Mouse (Mus musculus): ENCODE results near the gene Mrm1. TPM values are rescaled to one million over a fixed set of nuclear protein-coding genes. Genes with fewer than 3 reads are reported as not detected.
"Not testable (repeated sequence)": the region's sequence is repeated elsewhere in the genome, so short reads cannot be mapped to it uniquely, and the experiment has no call there.

The Mrm1 gene
- total and polyA plus RNA-seq, 3 experiments: 14.7 to 19.7 (median 18.9) TPM

DNA sequence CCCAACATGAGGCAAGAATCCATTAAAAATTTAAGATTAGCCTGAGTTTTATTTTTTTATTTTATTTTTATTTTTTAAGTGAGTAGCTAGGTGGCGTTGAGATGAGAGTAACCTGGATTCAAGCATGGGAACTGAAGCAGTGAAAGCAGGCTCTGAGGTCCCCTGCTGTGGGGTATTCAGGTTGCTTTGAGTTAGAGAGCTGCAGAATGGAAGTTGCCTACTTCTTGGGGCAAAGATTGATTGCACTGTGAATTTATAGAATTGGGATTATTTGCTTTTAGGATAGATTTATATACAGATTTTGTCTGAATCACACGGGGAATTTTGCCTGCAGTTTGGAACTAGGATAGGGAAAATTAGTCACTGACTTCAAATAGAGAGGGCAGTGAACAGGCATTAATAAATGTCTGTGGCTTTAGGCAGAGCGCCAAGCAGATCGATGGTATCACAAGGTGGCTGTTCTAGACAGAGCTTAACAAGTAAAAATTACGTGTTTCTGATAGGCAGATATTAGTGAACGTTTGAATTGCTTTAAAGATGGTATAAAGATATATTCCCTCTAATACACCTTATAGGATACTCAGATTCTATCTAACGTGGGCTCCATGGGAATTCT is 28.3 kb upstream of the Mrm1 start:
- no peaks in the 10 kb centered on the region for H3K27me3 ChIP-seq (ENCODE audit: control insufficient read depth, insufficient read depth, low read length)
- intact Hi-C loops (cut with DNase I): no loop called here
- TF ChIP-seq POLR2A (IDR thresholded peaks at IDR 0.05; ENCODE audit: insufficient read depth, low read depth, low read length) (no peak), CTCF (IDR thresholded peaks at IDR 0.05) (no peak), EP300 (IDR thresholded peaks at IDR 0.05; ENCODE audit: insufficient read depth, low read depth, low read length) (no peak)
- no peaks in the 10 kb centered on the region for H3K4me1 ChIP-seq (ENCODE audit: control insufficient read depth, insufficient read depth, low read length)
- H3K27ac ChIP-seq: no peak overlapping the region
- no peaks in the 10 kb centered on the region; the same call in 1 of the 2 replicates for H3K36me3 ChIP-seq (ENCODE audit: control insufficient read depth, insufficient read depth, low read length)
- DNase-seq: no peak
- WGBS: 84% methylated on average over 7 of the region's 7 CpGs
- no peak overlapping the region for H3K4me3 ChIP-seq
- H3K79me2 ChIP-seq (replicated peaks; ENCODE audit: control insufficient read depth, insufficient read depth, low read length): no peaks in the 10 kb centered on the region; the same call in 1 of the 2 replicates
- no peak overlapping the region for H3K9ac ChIP-seq (ENCODE audit: low read depth, low read length)

DNA sequence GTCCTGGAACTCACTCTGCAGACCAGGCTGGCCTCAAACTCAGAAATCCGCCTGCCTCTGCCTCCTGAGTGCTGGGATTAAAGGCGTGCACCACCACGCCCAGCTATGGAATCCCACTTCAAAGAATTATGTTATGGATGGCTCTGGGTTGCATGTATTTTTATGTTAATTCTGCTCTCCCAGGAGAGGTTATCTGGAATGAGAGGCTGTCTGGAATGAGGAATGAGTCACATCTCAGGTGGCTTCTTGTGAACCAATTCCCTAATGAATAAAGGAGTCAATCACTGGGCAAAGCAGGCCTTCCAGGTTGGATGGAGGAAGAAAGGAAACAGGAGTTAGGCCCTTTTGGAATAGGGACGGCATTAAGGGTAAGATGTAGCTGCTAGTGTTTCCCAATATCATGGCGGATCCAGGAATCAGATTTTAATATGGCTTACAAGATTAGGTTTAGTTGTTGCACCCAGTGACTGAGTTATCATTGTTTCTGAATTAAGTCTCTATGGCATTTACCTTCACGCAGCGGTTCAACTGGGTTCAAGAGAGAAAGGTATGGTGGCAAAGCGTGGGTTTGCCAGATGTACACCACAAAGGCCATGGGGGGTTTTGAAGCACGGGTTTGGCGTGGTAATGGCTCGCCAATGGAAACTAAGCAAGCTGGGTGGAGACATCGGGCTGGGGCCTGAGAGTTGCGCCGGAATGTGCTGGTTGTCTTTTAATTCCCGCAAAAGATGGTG is 27.6 kb upstream of the Mrm1 start:
- Histone ChIP-seq H3K4me3 (no peak overlapping the region), H3K79me2 (replicated peaks; ENCODE audit: control insufficient read depth, insufficient read depth, low read length) (no peaks in the 10 kb centered on the region; the same call in 1 of the 2 replicates), H3K36me3 (ENCODE audit: control insufficient read depth, insufficient read depth, low read length) (no peaks in the 10 kb centered on the region; the same call in 1 of the 2 replicates), H3K4me1 (ENCODE audit: control insufficient read depth, insufficient read depth, low read length) (no peaks in the 10 kb centered on the region), H3K9ac (ENCODE audit: low read depth, low read length) (no peak overlapping the region), H3K27ac (no peak overlapping the region), H3K27me3 (ENCODE audit: control insufficient read depth, insufficient read depth, low read length) (no peaks in the 10 kb centered on the region)
- no peak for DNase-seq
- WGBS: 97% methylated on average over 15 of the region's 15 CpGs
- no peak for TF ChIP-seq POLR2A (IDR thresholded peaks at IDR 0.05; ENCODE audit: insufficient read depth, low read depth, low read length)
- TF ChIP-seq EP300 (IDR thresholded peaks at IDR 0.05; ENCODE audit: insufficient read depth, low read depth, low read length): no peak
- TF ChIP-seq CTCF (IDR thresholded peaks at IDR 0.05): no peak
- intact Hi-C loops (cut with DNase I): no loop called here

DNA sequence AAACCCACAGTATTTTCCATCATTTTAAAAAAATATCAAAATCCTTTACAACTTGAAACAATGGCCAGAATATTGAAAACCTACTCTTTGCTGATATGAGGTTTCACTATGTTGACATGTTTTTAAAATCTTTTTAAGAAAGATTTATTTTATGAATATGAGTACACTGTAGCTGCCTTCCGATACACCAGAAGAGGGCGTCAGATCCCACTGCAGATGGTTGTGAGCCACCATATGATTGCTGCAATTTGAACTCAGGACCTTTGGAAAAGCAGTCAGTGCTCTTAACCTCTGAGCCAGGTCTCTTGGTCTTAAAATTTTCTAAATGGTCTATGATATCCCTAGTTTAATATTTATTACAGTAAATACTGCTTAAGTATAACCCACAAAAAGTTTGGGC is 20.0 kb upstream of the Mrm1 start:
- TF ChIP-seq POLR2A (IDR thresholded peaks at IDR 0.05; ENCODE audit: insufficient read depth, low read depth, low read length) (no peak), CTCF (IDR thresholded peaks at IDR 0.05) (peak; percentile 43), EP300 (IDR thresholded peaks at IDR 0.05; ENCODE audit: insufficient read depth, low read depth, low read length) (no peak)
- no peaks in the 10 kb centered on the region for H3K4me1 ChIP-seq (ENCODE audit: control insufficient read depth, insufficient read depth, low read length)
- no peak overlapping the region for H3K9ac ChIP-seq (ENCODE audit: low read depth, low read length)
- 97% methylated on average over 2 of the region's 2 CpGs for WGBS
- H3K4me3 ChIP-seq: no peak overlapping the region
- peaks cover 6% of the 10 kb centered on the region for H3K36me3 ChIP-seq (ENCODE audit: control insufficient read depth, insufficient read depth, low read length)
- no peak overlapping the region for H3K27ac ChIP-seq
- no peak for DNase-seq
- no peaks in the 10 kb centered on the region; the same call in 1 of the 2 replicates for H3K79me2 ChIP-seq (replicated peaks; ENCODE audit: control insufficient read depth, insufficient read depth, low read length)
- H3K27me3 ChIP-seq (ENCODE audit: control insufficient read depth, insufficient read depth, low read length): no peaks in the 10 kb centered on the region
- intact Hi-C loops (cut with DNase I): no loop called here

DNA sequence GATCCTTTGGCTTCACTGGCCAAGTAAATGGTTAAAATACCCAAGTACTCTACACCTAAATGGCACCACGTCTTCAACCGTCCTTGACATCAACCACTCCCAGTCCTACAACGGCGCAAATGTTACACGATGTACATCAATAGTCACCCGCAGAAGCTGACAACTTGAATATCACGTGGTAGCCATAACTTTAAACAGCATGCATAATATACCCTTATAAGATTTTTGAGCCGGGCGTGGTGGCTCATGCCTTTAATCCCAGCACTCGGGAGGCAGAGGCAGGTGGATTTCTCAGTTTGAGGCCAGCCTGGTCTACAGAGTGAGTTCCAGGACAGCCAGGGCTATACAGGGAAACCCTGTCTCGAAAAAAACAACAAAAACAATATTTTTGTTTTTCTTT is 10.2 kb upstream of the Mrm1 start:
- peaks cover 11% of the 10 kb centered on the region for H3K36me3 ChIP-seq (ENCODE audit: control insufficient read depth, insufficient read depth, low read length)
- intact Hi-C loops (cut with DNase I): loop anchor here (1.0 kb wide), 1 partner anchor 41 kb away; the partner anchor contains the start of gene Ggnbp2
- WGBS: 68% methylated on average over 11 of the region's 11 CpGs
- peak overlapping the region; percentile 98 for H3K27ac ChIP-seq
- peak overlapping the region; percentile 93 for H3K9ac ChIP-seq (ENCODE audit: low read depth, low read length)
- peak overlapping the region; percentile 99 for H3K4me3 ChIP-seq
- not testable (repeated sequence) for H3K4me1 ChIP-seq (ENCODE audit: control insufficient read depth, insufficient read depth, low read length); DNase-seq; H3K27me3 ChIP-seq (ENCODE audit: control insufficient read depth, insufficient read depth, low read length); H3K79me2 ChIP-seq (replicated peaks; ENCODE audit: control insufficient read depth, insufficient read depth, low read length)

DNA sequence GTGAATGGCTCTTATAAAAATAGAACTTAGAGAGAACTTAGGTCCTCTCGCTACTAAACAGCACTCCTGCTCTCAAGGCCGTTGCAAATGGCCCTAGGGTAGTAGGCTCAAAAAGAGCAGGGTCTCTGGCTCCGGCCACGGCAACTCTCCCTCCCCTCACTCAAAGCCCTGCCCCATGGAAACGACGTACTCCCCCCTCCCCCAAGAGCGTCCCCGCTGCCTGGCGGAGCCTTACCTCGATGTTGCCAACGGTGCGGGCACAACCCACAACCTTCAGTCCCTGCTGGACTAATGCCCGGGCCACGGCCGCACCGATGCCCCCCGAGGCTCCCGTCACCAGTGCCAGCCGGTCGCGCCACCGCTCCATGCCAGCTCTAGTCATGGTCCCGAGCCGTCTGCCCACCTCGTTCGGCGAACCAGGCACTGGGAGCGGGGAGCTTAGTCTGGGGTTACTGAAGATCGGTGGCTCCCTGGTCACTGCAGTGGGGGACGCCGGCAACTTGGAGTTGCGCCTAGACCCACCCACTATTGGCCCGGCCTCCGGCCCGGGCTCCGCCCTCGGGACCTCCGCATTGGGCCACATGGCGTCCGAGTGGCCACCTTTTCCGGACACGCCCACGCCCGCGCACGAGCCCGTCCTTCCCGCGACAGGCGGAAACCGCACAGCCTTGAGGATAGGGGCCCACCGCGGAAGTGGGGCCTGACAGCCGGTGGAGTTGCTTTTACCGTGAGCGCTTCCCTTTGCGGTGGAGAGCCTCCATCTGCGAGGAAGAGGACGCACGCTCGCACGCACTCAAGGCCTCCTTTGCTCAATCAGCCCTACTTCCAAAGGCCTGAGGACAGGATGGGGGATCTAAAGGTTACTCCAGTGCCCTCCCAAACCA is 9.4 kb upstream of the Mrm1 start, which contains the start of gene Dhrs11:
Gene Dhrs11, minus strand, starts transcription at position 479 of the 884 bp plus-strand sequence.
- peaks cover 1% of the 10 kb centered on the region; the same call in 1 of the 2 replicates for H3K79me2 ChIP-seq (replicated peaks; ENCODE audit: control insufficient read depth, insufficient read depth, low read length)
- TF ChIP-seq POLR2A (IDR thresholded peaks at IDR 0.05; ENCODE audit: insufficient read depth, low read depth, low read length) (peak; percentile 89), EP300 (IDR thresholded peaks at IDR 0.05; ENCODE audit: insufficient read depth, low read depth, low read length) (peak; percentile 9; the same call in 1 of the 2 replicates), CTCF (IDR thresholded peaks at IDR 0.05) (no peak)
- intact Hi-C loops (cut with DNase I): loop anchor here (1.0 kb wide), 1 partner anchor 42 kb away; the partner anchor contains the start of gene Ggnbp2
- peaks cover 9% of the 10 kb centered on the region for H3K4me1 ChIP-seq (ENCODE audit: control insufficient read depth, insufficient read depth, low read length)
- H3K27ac ChIP-seq: peak within 1 kb of the TSS; percentile 98
- H3K27me3 ChIP-seq (ENCODE audit: control insufficient read depth, insufficient read depth, low read length): no peaks in the 10 kb centered on the region
- H3K36me3 ChIP-seq (ENCODE audit: control insufficient read depth, insufficient read depth, low read length): peaks cover 16% of the 10 kb centered on the region
- DNase-seq: peak; percentile 97 to 99
- under 1% methylated on average over 62 of the region's 62 CpGs for WGBS
- peak within 1 kb of the TSS; percentile 99 for H3K4me3 ChIP-seq
- peak within 1 kb of the TSS; percentile 99 for H3K9ac ChIP-seq (ENCODE audit: low read depth, low read length)

Data from heart, adult 2 months (tissue).